Mouse (Mus musculus): ENCODE results near the gene Rab3gap1.

The Rab3gap1 gene

GRCm38 (mm10) chr1:127868300-127869261, at the start of gene Rab3gap1:
Gene Rab3gap1, plus strand, starts transcription at chr1:127868773.
- in situ Hi-C loops (cut with MboI, MseI) = no loop called here

- in situ Hi-C loops (cut with MboI, MseI) = no loop called here
Observed at GRCm38 (mm10) chr1:127827325-127827724, 41.2 kb upstream of the Rab3gap1 start.

GRCm38 (mm10) chr1:127830215-127830921, 38.2 kb upstream of the Rab3gap1 start:
- in situ Hi-C loops (cut with MboI, MseI) = loop anchor here (5.0 kb wide), 1 partner anchor 87 kb away; no protein-coding TSS in a partner anchor

GRCm38 (mm10) chr1:127833714-127834113, 34.9 kb upstream of the Rab3gap1 start:
- in situ Hi-C loops (cut with MboI, MseI) = loop anchor here (5.0 kb wide), 1 partner anchor 84 kb away; no protein-coding TSS in a partner anchor

GRCm38 (mm10) chr1:127834202-127834601, 34.4 kb upstream of the Rab3gap1 start:
- in situ Hi-C loops (cut with MboI, MseI) = loop anchor here (5.0 kb wide), 1 partner anchor 83 kb away; no protein-coding TSS in a partner anchor

- in situ Hi-C loops (cut with MboI, MseI) = no loop called here
Observed at GRCm38 (mm10) chr1:127836619-127837018, 32.0 kb upstream of the Rab3gap1 start.

GRCm38 (mm10) chr1:127838602-127839001, 30.0 kb upstream of the Rab3gap1 start:
- in situ Hi-C loops (cut with MboI, MseI) = no loop called here

GRCm38 (mm10) chr1:127845472-127845871, 23.1 kb upstream of the Rab3gap1 start:
- in situ Hi-C loops (cut with MboI, MseI) = no loop called here

GRCm38 (mm10) chr1:127850075-127850610, 18.4 kb upstream of the Rab3gap1 start:
- in situ Hi-C loops (cut with MboI, MseI) = no loop called here

- in situ Hi-C loops (cut with MboI, MseI) = no loop called here
Observed at GRCm38 (mm10) chr1:127854486-127855222, 13.9 kb upstream of the Rab3gap1 start, which contains the start of gene Map3k19. Gene Map3k19, minus strand, starts transcription at chr1:127855031.

- in situ Hi-C loops (cut with MboI, MseI) = no loop called here
Observed at GRCm38 (mm10) chr1:127858945-127859648, 9.5 kb upstream of the Rab3gap1 start.

GRCm38 (mm10) chr1:127859799-127860400, 8.7 kb upstream of the Rab3gap1 start:
- in situ Hi-C loops (cut with MboI, MseI) = no loop called here

- in situ Hi-C loops (cut with MboI, MseI) = no loop called here
Observed at GRCm38 (mm10) chr1:127860492-127860891, 8.1 kb upstream of the Rab3gap1 start.

GRCm38 (mm10) chr1:127861900-127862299, 6.7 kb upstream of the Rab3gap1 start:
- in situ Hi-C loops (cut with MboI, MseI) = no loop called here

- in situ Hi-C loops (cut with MboI, MseI) = no loop called here
Observed at GRCm38 (mm10) chr1:127863806-127864205, 4.8 kb upstream of the Rab3gap1 start.

- in situ Hi-C loops (cut with MboI, MseI) = no loop called here
Observed at GRCm38 (mm10) chr1:127869276-127869675, 703 bp downstream of the Rab3gap1 start.

GRCm38 (mm10) chr1:127899401-127899800, 30.8 kb downstream of the Rab3gap1 start:
- in situ Hi-C loops (cut with MboI, MseI) = no loop called here

- in situ Hi-C loops (cut with MboI, MseI) = no loop called here
Observed at GRCm38 (mm10) chr1:127904774-127905385, 36.3 kb downstream of the Rab3gap1 start.

GRCm38 (mm10) chr1:127913116-127913515, 44.5 kb downstream of the Rab3gap1 start:
- in situ Hi-C loops (cut with MboI, MseI) = no loop called here

GRCm38 (mm10) chr1:127915316-127915715, 46.7 kb downstream of the Rab3gap1 start:
- in situ Hi-C loops (cut with MboI, MseI) = loop anchor here (5.0 kb wide), 1 partner anchor 83 kb away; no protein-coding TSS in a partner anchor
